Mouse (Mus musculus) brain, embryonic 18.5 days (tissue): ENCODE data around the gene Zfp2.

Experiments
- DNase-seq: peaks from one replicate; pipeline ENCODE4 v3.0.0-alpha.2; 2012; ENCODE audit warnings: low read depth, low spot score

Gene Zfp2

DNA sequence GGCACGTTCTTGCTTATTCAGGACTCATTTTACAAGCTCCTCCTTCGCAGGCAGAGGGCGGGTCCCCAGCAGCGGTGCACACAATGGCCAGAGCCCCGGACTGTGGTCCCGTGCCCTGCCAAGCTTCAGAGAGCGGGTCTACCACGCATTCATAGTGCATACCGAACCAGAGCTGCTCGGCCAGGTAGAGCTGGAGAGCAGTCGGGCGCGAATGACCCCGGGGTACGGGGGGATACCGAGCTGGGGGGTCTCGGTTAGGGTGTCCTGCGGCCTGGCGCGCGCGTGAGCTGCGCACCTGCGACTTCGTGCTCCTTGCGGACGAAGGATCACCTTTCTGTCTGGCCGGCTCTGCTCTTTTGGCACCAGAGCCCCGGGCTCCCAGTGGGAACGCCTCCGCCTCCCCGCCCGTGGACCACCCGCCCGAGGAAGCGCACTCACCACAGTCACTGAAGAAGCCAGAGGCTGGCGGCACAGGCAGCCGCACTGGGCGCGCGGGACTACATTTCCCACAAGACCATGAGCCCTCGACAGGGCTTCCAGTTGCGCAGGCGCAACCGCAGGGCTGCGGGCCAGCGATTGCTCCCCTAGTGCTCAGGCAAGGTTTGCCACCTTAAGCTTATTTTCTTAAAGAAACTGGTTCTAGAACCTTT lies at the start of gene Zfp2:
TSS of gene Zfp2 (minus strand) at position 495 of the 650 bp plus-strand sequence.
- DNase-seq: peak; percentile 79

DNA sequence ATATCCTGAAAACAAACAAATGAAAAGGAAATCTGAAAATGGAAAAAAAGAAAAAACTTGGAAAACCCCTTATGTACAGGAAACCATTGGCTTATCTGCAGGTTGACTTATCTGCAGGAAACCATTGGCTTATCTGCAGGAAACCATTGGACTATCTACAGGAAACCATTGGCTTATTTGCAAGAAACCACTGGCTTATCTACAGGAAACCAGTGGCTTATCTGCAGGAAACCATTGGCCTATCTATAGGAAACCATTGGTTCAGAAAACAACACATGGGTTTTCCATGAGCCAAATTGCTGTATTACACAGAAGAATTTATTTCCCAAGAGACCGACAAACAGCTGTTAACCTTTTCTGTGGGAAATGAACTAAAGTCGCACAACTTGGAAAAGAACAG lies 48.9 kb upstream of the Zfp2 start:
- DNase-seq: no peak

DNA sequence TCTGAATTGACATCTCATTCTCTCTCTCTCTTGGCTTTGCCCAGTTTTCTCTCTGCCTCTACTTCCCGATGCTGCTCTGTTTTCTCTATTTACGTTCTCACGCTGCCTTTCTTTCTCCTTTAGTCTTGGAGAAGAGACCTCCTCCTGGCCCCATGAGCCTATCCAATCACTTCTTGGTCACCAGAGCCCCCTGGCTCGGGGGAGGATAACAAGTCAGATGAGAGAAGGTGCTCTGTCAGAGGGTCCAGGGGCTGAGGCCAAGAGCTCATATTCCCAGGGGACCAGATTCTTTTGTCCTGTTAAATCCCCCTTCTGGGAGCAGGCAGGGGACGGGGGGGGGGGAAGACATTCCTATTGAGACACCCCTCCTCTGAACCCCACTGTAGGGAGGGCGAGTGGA lies 37.7 kb upstream of the Zfp2 start, which contains the start of gene Prop1:
TSS of gene Prop1 (minus strand) at position 101 of the 400 bp plus-strand sequence.
- DNase-seq: no peak

DNA sequence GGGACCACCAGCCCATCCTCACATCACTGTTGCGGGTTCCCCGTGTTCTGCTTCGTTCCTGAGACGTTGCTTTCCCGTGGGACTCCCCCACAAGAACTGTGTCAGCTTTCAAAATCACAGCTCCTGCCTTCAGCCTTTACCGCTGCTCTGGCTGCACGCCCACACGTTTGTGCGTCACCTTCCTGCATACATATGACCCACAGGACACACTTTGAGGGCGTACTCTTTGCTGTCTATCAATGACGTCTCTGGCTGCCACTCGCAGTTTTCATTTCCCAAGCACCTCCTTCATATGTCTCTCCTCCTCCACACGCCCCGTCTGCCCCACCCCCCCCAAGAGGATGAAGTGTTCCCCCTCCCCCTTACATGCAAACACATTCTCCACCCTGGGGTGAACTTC lies 36.3 kb upstream of the Zfp2 start:
- no peak for DNase-seq

DNA sequence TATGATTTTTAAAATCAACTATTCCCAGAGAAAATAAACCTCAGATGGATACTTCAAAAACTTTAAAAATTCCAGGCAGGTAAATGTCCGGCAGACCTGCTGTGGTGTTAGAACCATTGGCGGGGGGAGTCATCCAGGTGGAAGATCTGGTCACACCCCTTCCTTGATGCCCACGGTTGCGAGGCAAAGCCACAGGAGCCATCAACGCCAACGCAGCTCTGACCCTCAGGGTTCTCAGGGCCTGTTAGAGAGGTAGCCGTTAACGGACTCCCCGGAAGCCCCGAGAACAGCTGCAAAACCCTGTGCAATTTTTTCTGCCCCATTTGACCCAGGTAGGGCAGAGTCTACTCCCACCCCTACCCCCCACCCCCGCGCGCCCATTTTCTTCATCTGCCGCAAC lies 27.5 kb upstream of the Zfp2 start, which contains the start of gene 4933414I15Rik:
TSS of gene 4933414I15Rik (minus strand) at position 260 of the 400 bp plus-strand sequence.
- no peak for DNase-seq

DNA sequence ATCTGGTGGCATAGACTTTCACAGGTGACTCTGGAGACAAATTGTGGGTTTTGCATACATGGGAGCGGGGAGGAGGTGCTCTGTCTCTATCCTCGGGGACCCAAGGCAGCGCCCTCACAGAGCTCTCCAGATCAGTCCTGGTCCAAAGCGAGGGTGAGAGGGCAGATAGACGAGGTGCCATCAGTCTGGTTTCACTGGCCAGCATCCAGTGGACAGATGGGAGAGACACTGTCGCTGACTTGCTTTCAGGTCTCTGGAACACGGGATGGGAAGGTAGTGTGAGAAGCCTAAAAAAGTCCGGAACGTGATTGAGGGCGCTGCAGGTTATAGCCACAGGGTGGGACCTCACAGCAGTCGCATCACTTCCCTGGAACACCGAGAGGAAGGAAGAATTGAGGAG lies 26.4 kb upstream of the Zfp2 start:
- no peak for DNase-seq

DNA sequence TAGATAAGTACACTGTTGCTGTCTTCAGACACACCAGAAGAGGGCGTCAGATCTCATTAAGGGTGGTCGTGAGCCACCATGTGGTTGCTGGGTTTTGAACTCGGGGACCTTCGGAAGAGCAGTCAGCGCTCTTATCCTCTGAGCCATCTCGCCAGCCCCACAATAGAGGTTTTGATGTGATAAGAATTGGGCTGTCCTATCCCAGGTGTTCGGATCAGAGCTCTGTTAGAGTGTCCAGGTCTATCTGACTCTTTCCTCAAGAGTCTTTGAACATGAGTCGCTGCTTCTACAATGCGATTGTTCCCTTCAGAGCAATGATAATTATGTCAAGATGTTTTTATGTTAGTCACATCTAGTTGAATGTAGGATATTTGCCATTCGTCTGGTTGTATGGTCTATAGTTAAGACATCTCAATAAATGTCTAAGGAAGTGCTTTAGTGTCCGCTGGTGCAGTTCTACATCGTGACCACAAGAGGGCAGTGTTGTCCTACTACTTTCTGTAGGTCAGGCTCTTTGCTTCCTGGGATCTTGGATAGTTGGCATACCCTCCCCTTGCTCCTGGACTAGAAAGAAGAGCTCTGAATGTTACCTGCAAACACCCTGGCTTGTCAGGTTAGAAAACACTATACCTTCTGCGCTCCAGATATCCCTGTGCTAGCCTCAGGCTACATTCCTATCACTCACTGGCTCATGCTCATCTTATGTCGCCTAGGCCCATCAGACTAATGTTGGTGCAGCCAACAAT lies 23.8 kb upstream of the Zfp2 start:
- peak; percentile 22 for DNase-seq

DNA sequence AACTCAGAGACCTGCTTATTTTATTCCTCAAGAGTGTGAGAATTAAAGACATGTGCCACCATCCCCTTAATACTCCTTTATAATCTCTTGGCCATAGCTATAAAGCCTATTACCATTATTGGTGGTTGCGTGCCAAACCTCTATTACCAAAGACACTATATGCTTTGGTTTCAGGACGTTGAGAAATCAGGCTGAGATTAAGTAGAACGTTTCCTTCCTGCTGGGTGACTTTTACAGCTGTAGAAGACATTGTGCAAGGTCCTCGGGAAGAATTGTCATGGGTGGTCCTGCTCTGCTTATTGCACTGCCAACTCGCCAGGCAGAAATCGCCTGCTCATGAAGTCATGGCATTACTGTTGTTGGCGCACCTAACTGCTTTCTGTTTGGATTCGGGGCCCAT lies 22.5 kb upstream of the Zfp2 start:
- no peak for DNase-seq

DNA sequence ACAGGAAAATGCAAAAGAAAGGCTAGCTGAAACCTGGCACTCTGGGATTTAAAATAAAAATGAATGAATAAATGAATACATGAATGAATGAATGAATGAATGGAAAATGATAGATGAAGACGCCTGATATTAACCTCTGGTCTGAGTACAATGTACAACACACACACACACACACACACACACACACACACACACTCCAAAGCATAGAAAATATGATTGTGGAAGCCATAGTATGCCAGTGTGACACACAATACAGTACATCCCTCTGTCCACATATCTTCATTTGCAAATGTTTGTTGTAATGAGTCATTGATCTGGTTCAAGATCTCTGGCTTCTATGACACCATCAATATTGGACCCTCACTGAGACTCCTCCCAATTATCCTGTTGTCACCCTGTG lies 16.1 kb upstream of the Zfp2 start:
- no peak for DNase-seq

DNA sequence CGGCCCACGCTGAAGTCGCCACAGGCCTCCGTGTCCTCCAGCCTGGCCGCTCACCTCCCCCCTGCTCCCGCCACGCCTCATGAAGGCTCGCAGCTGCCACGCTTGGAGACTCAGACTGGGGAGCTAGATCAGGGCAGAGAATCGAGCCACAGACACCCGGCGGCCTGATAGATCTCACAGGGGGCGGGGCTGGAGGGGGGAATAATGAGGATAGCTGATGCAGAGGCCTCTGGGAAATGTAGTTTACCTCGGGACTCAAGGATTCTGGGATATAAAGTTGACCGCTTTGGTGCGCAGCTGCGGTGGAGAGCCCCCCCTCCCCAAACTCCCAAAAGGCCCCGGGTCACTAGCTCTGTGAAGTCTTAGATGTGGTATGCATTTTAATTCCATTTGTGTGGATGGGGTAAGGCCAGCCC lies 15.5 kb upstream of the Zfp2 start, which contains the start of gene Zfp354b:
TSS of gene Zfp354b (minus strand) at position 183 of the 416 bp plus-strand sequence.
- peak; percentile 90 for DNase-seq

DNA sequence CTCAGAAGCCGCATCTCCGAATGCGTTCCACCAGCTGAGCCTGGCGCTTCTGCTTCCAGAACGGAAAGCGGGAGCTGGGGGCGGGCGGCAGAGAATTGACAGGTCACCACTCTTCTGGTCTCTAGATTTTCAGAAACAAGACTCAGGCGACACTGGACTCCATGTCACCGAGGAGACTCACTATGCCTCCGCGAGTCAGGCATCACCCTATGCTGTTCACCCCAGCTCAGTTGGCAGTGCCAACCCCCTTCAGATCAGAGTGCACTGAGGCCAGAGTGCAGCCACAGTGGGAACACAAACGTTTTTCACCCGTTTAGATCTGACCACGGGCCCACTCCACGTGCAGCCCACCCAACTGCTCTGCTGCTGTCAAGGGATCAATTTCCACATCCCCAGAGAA lies 15.1 kb upstream of the Zfp2 start:
- DNase-seq: no peak

DNA sequence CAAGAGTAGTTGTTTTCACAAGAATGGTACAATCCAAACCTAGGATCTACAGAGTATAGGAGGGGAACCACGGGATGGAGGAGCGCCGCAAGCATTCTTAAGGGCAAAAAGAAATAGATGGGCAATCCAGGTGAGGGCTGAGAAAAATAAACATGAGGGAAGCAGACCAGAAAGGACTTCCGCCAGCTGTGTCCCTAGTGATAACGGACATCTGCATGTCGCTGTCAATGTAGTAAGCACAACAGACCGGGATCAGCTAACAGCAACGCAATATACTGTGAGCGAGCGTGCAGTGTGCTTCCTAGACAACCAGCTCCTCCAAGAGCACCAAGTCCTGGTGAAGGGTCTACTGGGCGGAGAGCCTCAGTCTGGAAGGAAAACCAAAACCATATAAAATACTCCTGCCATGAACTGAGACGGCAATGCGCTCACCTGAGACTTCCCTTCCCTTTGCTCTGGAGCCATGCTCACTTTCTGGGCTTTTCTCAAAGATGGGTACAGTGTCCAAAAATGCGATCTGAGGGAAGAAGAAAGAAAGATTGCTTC lies 14.6 kb upstream of the Zfp2 start:
- DNase-seq: peak; percentile 4

DNA sequence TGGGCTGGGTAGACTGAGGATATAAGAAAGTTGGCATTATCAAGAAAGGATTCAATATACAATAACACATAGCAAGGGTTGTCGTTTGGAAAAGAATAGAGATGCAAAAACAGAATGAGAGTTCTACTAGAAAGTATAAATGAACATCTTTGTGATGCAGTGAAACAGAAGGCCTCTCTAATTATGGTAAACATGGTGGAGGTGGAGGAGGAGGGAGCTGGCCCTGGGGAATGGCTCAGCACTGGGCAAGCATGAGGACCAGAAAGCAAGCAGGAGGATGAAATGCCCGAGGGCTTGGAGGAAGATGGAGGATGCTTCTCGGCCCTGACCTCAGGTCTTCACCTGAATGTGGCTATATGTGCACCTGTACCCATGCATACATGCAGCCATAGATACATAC lies 1.5 kb downstream of the Zfp2 start:
- DNase-seq: no peak

DNA sequence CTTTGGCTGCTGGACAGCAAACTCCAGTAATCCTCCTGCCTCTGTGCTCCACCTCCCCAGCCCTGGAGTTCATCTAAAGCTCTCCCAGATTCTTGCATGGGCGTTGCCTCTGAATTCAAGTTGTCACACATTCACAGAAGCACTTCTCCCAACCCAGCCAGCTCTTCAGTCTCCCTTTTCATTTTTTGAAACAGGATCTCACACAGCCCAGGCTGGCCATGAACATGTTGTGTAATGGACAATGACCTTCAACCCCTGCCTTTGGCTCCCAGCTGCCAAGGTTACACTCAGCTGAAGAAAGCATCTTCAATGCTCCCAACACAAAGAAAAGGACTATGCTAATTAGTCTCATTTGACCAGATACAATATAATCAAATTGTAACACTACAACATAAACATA lies 2.7 kb downstream of the Zfp2 start:
- DNase-seq: no peak

DNA sequence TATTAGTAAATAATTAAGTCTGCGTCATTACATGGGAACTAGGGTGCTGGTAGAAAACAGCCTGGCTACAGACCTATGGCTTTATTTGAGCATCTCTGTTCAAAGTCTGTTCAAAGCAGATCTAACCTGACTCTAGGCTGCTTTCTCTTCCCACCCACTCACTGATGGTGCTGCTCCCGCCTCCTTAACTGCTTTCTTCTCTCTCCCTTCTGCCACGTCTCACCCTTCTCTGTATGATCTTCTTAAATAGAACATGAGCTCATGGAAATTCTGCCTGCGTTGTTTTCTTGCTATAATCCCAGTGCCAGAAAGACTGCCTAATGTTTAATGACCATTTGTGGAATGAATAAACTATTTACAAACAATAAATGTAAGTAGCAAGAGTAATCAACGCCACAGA lies 7.8 kb downstream of the Zfp2 start:
- no peak for DNase-seq

DNA sequence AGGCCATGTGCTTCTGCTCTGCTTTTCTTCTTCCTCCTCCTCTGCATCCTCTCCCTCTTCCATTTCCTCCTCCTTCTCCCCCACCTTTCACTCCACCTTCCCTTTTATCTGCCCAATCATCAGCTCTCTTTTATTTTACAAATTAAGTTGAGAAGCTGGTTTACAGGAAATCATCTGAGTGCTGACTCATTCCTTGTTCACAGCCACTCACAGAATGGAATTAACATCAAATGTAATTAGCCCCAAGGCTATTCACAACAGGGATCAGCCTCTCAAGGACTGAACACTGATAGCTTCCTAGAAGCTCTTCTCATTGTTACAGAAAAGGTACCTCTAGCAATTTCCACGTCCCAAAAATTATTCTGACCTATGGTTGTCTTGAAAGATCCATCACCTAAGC lies 18.6 kb downstream of the Zfp2 start:
- no peak for DNase-seq

DNA sequence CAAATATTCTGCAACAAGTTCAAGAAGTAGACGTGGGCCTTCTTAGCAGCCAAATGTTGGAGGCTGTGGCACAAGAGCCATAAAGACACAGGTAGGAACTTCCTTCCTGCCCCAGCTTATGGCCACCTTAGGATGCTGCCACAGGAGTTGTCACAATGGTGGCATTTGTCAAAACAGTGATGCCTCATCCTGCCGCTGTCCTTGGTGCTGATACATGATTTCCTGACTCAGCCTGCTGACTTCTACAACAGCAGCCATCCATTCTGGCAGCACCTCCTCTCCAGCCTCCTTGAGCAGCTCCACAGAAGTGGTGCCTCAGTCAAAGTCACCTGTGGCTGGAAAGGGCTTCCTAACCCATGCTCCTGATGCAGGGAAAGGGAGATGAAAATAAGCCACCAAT lies 23.5 kb downstream of the Zfp2 start:
- DNase-seq: no peak

DNA sequence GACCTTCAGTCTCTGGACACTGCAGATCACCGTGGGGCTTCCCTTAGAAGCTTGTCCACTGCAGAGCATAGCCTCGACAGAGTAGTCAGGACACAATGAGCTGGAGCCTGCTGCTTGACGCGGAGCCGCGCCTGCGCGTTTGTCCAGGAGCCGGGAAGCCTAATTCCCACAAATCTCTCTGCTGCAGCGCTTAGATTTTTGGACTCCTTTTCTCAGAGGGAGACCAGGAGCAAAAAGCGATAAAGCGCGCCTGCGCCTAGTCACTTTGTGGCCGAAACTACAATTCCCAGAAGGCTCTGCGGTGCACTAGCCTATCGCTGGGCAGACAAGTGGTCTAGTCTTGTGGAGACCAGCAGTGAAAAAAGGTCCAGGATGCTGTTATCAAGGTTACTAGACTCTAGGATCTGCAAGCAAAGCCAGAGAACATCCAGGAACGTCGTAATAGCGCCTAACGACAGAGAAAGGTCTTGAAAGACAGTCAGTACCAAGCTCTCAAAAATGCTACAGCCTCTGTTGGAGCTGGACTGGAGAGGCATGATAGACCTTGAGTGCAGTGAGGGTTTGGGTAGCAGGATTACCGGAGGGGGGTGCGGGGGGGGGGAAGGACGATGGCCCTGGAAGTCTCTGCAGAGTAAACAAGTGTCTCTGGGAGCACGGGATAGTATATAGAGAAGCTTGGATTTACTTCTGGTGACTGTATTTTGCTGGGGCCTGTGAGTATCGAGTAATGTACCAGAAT lies 28.4 kb downstream of the Zfp2 start, which contains the start of gene Zfp454:
TSS of gene Zfp454 (minus strand) at position 262 of the 739 bp plus-strand sequence.
- DNase-seq: peak; percentile 92

DNA sequence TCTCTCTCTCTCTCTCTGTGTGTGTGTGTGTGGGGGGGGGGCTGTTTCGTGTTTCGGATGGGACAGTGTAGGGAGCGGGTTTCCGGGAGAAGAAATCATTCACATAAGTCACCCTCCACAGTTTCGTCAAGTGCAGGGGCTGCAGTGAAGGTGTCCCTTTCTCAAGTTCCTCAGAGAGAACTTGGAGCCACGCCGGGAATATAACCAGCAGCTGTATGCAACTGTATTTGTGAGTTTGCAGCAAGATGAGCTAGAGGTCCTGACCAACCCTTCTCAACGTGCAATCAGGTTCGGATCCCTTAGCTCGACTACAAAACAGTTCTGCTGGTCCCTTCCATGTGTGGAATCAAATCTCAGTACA lies 29.1 kb downstream of the Zfp2 start:
- no peak for DNase-seq

DNA sequence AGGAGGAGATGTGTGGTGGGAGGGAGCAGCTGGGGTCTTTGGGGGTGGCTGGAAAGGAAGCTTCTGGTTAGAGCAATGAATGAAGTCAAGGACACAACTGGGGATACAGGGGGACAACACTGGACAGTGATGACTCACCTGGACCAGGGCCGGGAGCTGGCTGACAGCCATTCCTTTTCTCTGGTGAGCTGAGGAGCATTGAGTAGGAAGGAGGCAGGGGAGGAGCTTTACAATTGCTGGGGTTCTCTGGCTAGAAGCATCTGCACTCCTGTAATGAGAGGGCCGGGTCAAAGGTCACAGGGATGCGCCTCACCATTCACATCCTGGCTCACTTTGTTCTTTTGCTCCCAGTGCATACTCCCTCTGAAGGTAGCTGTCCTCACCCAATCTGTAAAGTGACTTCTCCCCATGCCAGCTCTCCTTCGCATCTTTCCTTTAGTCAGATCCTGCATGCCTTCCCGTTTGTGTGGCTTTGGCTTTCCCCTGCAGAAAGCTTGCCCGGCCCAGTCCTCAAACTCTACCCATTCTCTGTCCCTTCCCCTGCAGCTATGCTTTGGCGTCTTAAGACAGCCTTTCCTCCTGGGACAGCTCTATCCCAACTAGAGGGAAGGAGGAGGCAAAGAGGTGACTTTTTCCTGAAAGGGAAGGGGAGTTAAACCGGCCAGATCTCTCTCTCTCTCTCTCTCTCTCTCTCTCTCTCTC lies 29.6 kb downstream of the Zfp2 start:
- no peak for DNase-seq

DNA sequence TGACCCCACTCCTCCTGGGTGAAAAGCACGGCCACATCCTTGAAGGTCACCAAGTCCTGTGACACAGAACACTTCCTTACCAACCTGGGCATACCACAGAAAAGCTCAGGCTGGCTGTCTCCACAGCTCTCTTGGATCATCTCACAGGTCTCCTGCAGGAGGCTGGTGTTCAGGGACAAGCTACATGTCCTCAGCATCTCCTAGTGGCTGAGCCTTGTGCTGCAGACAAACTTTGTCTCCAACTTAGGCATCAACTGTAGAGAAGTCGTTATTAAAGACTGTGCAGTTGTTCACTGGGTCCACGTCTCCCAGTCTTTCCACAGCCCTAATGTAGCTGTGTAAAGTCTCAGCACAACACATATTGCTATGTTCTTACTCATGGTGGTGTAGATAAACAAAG lies 32.2 kb downstream of the Zfp2 start:
- DNase-seq: no peak

DNA sequence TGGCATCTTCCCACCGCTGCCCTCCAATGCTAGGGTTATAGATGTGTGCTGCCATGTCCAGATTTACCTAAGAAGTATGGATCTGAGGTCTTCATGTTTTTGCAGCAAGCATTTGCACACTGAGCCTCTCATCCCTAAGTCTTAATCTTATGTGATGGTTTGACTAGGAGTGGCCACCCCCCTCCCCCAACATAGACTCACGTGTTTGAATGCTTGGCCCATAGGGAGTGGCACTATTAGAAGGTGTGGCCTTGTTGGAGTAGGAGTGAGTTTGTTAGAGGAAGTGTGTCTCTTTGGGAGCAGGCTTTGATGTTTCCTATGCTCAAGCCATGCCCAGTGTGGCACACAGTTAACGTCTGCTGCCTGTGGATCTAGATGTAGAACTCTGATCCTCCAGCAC lies 37.3 kb downstream of the Zfp2 start:
- no peak for DNase-seq
